Mouse (Mus musculus): ENCODE results near the gene Bcl11b.

The Bcl11b gene

GRCm38 (mm10) chr12:107997901-107998300 lies 5.5 kb downstream of the Bcl11b start:
- no peak for DNase-seq

- no peak for DNase-seq
Measured at GRCm38 (mm10) chr12:107997241-107997640, 6.2 kb downstream of the Bcl11b start.

- DNase-seq, result no peak
Measured at GRCm38 (mm10) chr12:107996773-107997172, 6.6 kb downstream of the Bcl11b start.

GRCm38 (mm10) chr12:107996216-107996615 lies 7.2 kb downstream of the Bcl11b start:
- no peak for DNase-seq

GRCm38 (mm10) chr12:107994421-107994820 lies 9.0 kb downstream of the Bcl11b start:
- DNase-seq, result no peak

GRCm38 (mm10) chr12:107993029-107993428 lies 10.4 kb downstream of the Bcl11b start:
- DNase-seq, result no peak

- no peak for DNase-seq
Measured at GRCm38 (mm10) chr12:107991191-107991590, 12.2 kb downstream of the Bcl11b start.

GRCm38 (mm10) chr12:107983211-107983610 lies 20.2 kb downstream of the Bcl11b start:
- no peak for DNase-seq

GRCm38 (mm10) chr12:107982306-107982705 lies 21.1 kb downstream of the Bcl11b start:
- no peak for DNase-seq

GRCm38 (mm10) chr12:107981231-107981630 lies 22.2 kb downstream of the Bcl11b start:
- DNase-seq, result no peak

GRCm38 (mm10) chr12:107980261-107980961 lies 23.0 kb downstream of the Bcl11b start:
- DNase-seq, result no peak

GRCm38 (mm10) chr12:107979710-107980260 lies 23.6 kb downstream of the Bcl11b start:
- no peak for DNase-seq

- DNase-seq, result no peak
Measured at GRCm38 (mm10) chr12:107978736-107979255, 24.6 kb downstream of the Bcl11b start.

GRCm38 (mm10) chr12:107978063-107978462 lies 25.3 kb downstream of the Bcl11b start:
- no peak for DNase-seq

GRCm38 (mm10) chr12:107977534-107977933 lies 25.9 kb downstream of the Bcl11b start:
- DNase-seq, result no peak

GRCm38 (mm10) chr12:107977086-107977485 lies 26.3 kb downstream of the Bcl11b start:
- DNase-seq, result no peak

- peak in 1 of 2 experiments; percentile 10 for DNase-seq
Measured at GRCm38 (mm10) chr12:107976571-107977001, 26.8 kb downstream of the Bcl11b start.

- DNase-seq, result no peak
Measured at GRCm38 (mm10) chr12:107975897-107976570, 27.4 kb downstream of the Bcl11b start.

- DNase-seq, result no peak
Measured at GRCm38 (mm10) chr12:107975479-107975896, 27.9 kb downstream of the Bcl11b start.

GRCm38 (mm10) chr12:107974504-107974903 lies 28.9 kb downstream of the Bcl11b start:
- no peak for DNase-seq

- DNase-seq, result no peak
Measured at GRCm38 (mm10) chr12:107973556-107974140, 29.8 kb downstream of the Bcl11b start.

GRCm38 (mm10) chr12:107971081-107971780 lies 32.2 kb downstream of the Bcl11b start:
- DNase-seq, result no peak

- DNase-seq, result no peak
Measured at GRCm38 (mm10) chr12:107970637-107971036, 32.8 kb downstream of the Bcl11b start.
